Mouse (Mus musculus) liver, embryonic 13.5 days (tissue): Measurements from ENCODE around the gene Washc2. TPM values are rescaled to one million over a fixed set of nuclear protein-coding genes. Genes with fewer than 3 reads are reported as not detected.
"Not testable (repeated sequence)": the region's sequence is repeated elsewhere in the genome, so short reads cannot be mapped to it uniquely, and the experiment has no call there.

ENCODE experiments used
- ATAC-seq: fragments of 200-750 bp; cut with Nextera tagmentation; 2 replicates; pipeline ENCODE4 v1.8.0; 2017; ENCODE audit warnings: low read depth, mild to moderate bottlenecking, moderate number of reproducible peaks, moderate library complexity
- DNase-seq: peaks from one replicate; pipeline ENCODE4 v3.0.0; 2022
- H3K27ac ChIP-seq: fragments of 300-500 bp; sonication (generic); 2 replicates; pipeline ENCODE4 v1.5.1; 2015; ENCODE audit warnings: moderate library complexity, mild to moderate bottlenecking, inconsistent platforms
- H3K27me3 ChIP-seq: fragments of 300-500 bp; sonication (generic); 2 replicates; pipeline ENCODE4 v1.6.1; 2015; ENCODE audit warnings: mild to moderate bottlenecking, inconsistent platforms
- H3K36me3 ChIP-seq: fragments of 300-500 bp; sonication (generic); 2 replicates; pipeline ENCODE4 v1.6.1; 2015; ENCODE audit warnings: mild to moderate bottlenecking, inconsistent platforms
- H3K4me1 ChIP-seq: fragments of 300-500 bp; sonication (generic); replicated peaks from 2 replicates; pipeline ENCODE4 v1.6.1; 2015; ENCODE audit warnings: inconsistent platforms
- H3K4me2 ChIP-seq: fragments of 300-500 bp; sonication (generic); 2 replicates; pipeline ENCODE4 v1.6.1; 2015; ENCODE audit warnings: inconsistent platforms, mild to moderate bottlenecking, moderate library complexity
- H3K4me3 ChIP-seq: fragments of 300-500 bp; sonication (generic); replicated peaks from 2 replicates; pipeline ENCODE4 v1.5.1; 2015; ENCODE audit warnings: mild to moderate bottlenecking, inconsistent platforms
- H3K9ac ChIP-seq: fragments of 300-500 bp; sonication (generic); 2 replicates; pipeline ENCODE4 v1.6.1; 2015; ENCODE audit warnings: mild to moderate bottlenecking, inconsistent platforms
- H3K9me3 ChIP-seq: fragments of 300-500 bp; sonication (generic); replicated peaks from 2 replicates; pipeline ENCODE4 v1.6.1; 2016; ENCODE audit warnings: inconsistent platforms
- WGBS: fragments of 180-500 bp; shearing (Covaris S2); methylation state at CpG from one replicate; pipeline ENCODE4 v1.1.7; 2015; ENCODE audit not compliant: insufficient replicate concordance; 5-methylcytosine and 5-hydroxymethylcytosine counted together
- polyA plus RNA-seq: library from polyadenylated mRNA; unstranded; fragments of >200 nt; fragmentation: Nextera tagmentation; extraction: Ambion mirVana; gene quantifications from 2 replicates; pipeline ENCODE4 v1.2.1, GENCODE M21; 2015

The Washc2 gene
- polyA plus RNA-seq: 13.8 and 16.8 TPM in 2 replicates

GRCm38 (mm10) chr6:116207729-116208534 is at the start of gene Washc2:
Gene Washc2 (plus strand): TSS chr6:116208038.
- no peaks in the 10 kb centered on the region for H3K9me3 ChIP-seq
- peaks cover 16% of the 10 kb centered on the region for H3K36me3 ChIP-seq
- peaks cover 20% of the 10 kb centered on the region for H3K4me1 ChIP-seq
- peak within 1 kb of the TSS; percentile 93 for H3K4me2 ChIP-seq
- H3K27ac ChIP-seq: peak within 1 kb of the TSS; percentile 75
- DNase-seq (peak; percentile 93), ATAC-seq (peak; percentile 99)
- WGBS: under 1% methylated on average over 51 of the region's 51 CpGs
- peak within 1 kb of the TSS; percentile 71 for H3K4me3 ChIP-seq
- H3K27me3 ChIP-seq: no peaks in the 10 kb centered on the region
- H3K9ac ChIP-seq: peak within 1 kb of the TSS; percentile 83

GRCm38 (mm10) chr6:116166383-116166782 is 41.5 kb upstream of the Washc2 start:
- DNase-seq (no peak), ATAC-seq (no peak)
- 66% methylated on average over 1 of the region's 1 CpGs for WGBS
- Histone ChIP-seq H3K4me2 (no peak overlapping the region), H3K27me3 (no peaks in the 10 kb centered on the region), H3K4me3 (no peak overlapping the region), H3K9ac (no peak overlapping the region), H3K36me3 (peaks cover 3% of the 10 kb centered on the region), H3K27ac (no peak overlapping the region), H3K9me3 (no peaks in the 10 kb centered on the region), H3K4me1 (no peaks in the 10 kb centered on the region)

- not testable (repeated sequence) for H3K4me3 ChIP-seq, H3K4me2 ChIP-seq, H3K36me3 ChIP-seq, H3K9ac ChIP-seq, DNase-seq, H3K27ac ChIP-seq, H3K9me3 ChIP-seq, H3K4me1 ChIP-seq, H3K27me3 ChIP-seq, ATAC-seq
- WGBS: 75% methylated on average over 37 of the region's 37 CpGs
Measured at GRCm38 (mm10) chr6:116173511-116174099, 34.2 kb upstream of the Washc2 start.

GRCm38 (mm10) chr6:116178376-116178775 is 29.5 kb upstream of the Washc2 start:
- Histone ChIP-seq H3K9me3 (no peaks in the 10 kb centered on the region), H3K9ac (no peak overlapping the region), H3K27ac (no peak overlapping the region), H3K4me1 (peaks cover 7% of the 10 kb centered on the region; the same call in 1 of the 2 replicates), H3K36me3 (peaks cover 5% of the 10 kb centered on the region), H3K4me3 (no peak overlapping the region), H3K27me3 (no peaks in the 10 kb centered on the region), H3K4me2 (no peak overlapping the region)
- ATAC-seq: no peak
- WGBS: 67% methylated on average over 2 of the region's 2 CpGs
- DNase-seq: no peak

- Histone ChIP-seq H3K4me3 (no peak overlapping the region), H3K27ac (no peak overlapping the region; the same call in 1 of the 2 replicates), H3K4me2 (no peak overlapping the region; the same call in 1 of the 2 replicates), H3K9ac (no peak overlapping the region), H3K4me1 (peaks cover 7% of the 10 kb centered on the region; the same call in 1 of the 2 replicates), H3K36me3 (peaks cover 5% of the 10 kb centered on the region), H3K27me3 (no peaks in the 10 kb centered on the region), H3K9me3 (no peaks in the 10 kb centered on the region)
- DNase-seq (no peak), ATAC-seq (no peak)
- WGBS: 50% methylated on average over 3 of the region's 3 CpGs
Measured at GRCm38 (mm10) chr6:116180731-116181130, 27.1 kb upstream of the Washc2 start.

- Histone ChIP-seq H3K9me3 (no peaks in the 10 kb centered on the region), H3K27ac (no peak overlapping the region), H3K9ac (no peak overlapping the region), H3K4me3 (no peak overlapping the region), H3K4me2 (no peak overlapping the region), H3K36me3 (peaks cover 5% of the 10 kb centered on the region), H3K27me3 (no peaks in the 10 kb centered on the region), H3K4me1 (peaks cover 9% of the 10 kb centered on the region; the same call in 1 of the 2 replicates)
- WGBS: 71% methylated on average over 5 of the region's 5 CpGs
- ATAC-seq (no peak), DNase-seq (no peak)
Measured at GRCm38 (mm10) chr6:116183509-116183908, 24.3 kb upstream of the Washc2 start.

- WGBS: 10% methylated on average over 2 of the region's 2 CpGs
- ATAC-seq: no peak
- H3K27ac ChIP-seq: no peak overlapping the region
Measured at GRCm38 (mm10) chr6:116186485-116186884, 21.4 kb upstream of the Washc2 start.

GRCm38 (mm10) chr6:116189417-116189816 is 18.4 kb upstream of the Washc2 start:
- no peak for DNase-seq
- Histone ChIP-seq H3K4me1 (peaks cover 28% of the 10 kb centered on the region), H3K9ac (no peak overlapping the region), H3K27ac (no peak overlapping the region), H3K36me3 (no peaks in the 10 kb centered on the region), H3K4me2 (no peak overlapping the region), H3K27me3 (no peaks in the 10 kb centered on the region), H3K4me3 (no peak overlapping the region), H3K9me3 (no peaks in the 10 kb centered on the region)
- ATAC-seq: no peak
- WGBS: 23% methylated on average over 1 of the region's 1 CpGs

More at GRCm38 (mm10) chr6:116186485-116186884, 21.4 kb upstream of the Washc2 start:
- Histone ChIP-seq H3K4me2 (no peak overlapping the region), H3K4me1 (peaks cover 10% of the 10 kb centered on the region), H3K4me3 (no peak overlapping the region), H3K27me3 (no peaks in the 10 kb centered on the region), H3K9me3 (no peaks in the 10 kb centered on the region), H3K9ac (no peak overlapping the region), H3K36me3 (no peaks in the 10 kb centered on the region)
- no peak for DNase-seq

- no peaks in the 10 kb centered on the region for H3K27me3 ChIP-seq
- DNase-seq (no peak), ATAC-seq (peak; percentile 85)
- peak overlapping the region; percentile 82 for H3K4me3 ChIP-seq
- peak overlapping the region; percentile 89 for H3K9ac ChIP-seq
- H3K27ac ChIP-seq: peak overlapping the region; percentile 61
- H3K4me1 ChIP-seq: peaks cover 27% of the 10 kb centered on the region
- under 1% methylated on average over 51 of the region's 51 CpGs for WGBS
- H3K4me2 ChIP-seq: peak overlapping the region; percentile 100
- no peaks in the 10 kb centered on the region for H3K9me3 ChIP-seq
- no peaks in the 10 kb centered on the region for H3K36me3 ChIP-seq
Measured at GRCm38 (mm10) chr6:116192809-116193311, 15.0 kb upstream of the Washc2 start.

GRCm38 (mm10) chr6:116193394-116194393 is 14.1 kb upstream of the Washc2 start, which contains the start of gene Tmcc1:
Gene Tmcc1 (minus strand): TSS chr6:116193486.
- Histone ChIP-seq H3K36me3 (no peaks in the 10 kb centered on the region), H3K4me1 (peaks cover 30% of the 10 kb centered on the region), H3K4me3 (peak within 1 kb of the TSS; percentile 82), H3K27ac (peak within 1 kb of the TSS; percentile 61), H3K27me3 (no peaks in the 10 kb centered on the region), H3K9me3 (no peaks in the 10 kb centered on the region), H3K9ac (peak within 1 kb of the TSS; percentile 89), H3K4me2 (peak within 1 kb of the TSS; percentile 100)
- DNase-seq (peak; percentile 96), ATAC-seq (peak; percentile 95)
- WGBS: under 1% methylated on average over 67 of the region's 68 CpGs
